Mouse (Mus musculus): ENCODE data around the gene Gcm2.

GRCm38 (mm10) chr13:41073819-41074218, 37.0 kb downstream of the Gcm2 start:
- TF ChIP-seq GATA1 (IDR thresholded peaks at IDR 0.05; ENCODE audit: low read length) = no peak
- TF ChIP-seq TAL1 (IDR thresholded peaks at IDR 0.05; ENCODE audit: low read length) = no peak
